Mouse (Mus musculus) C2C12 (cell line): ENCODE results near the gene Pde6h. TPM values are rescaled to one million over a fixed set of nuclear protein-coding genes. Genes with fewer than 3 reads are reported as not detected.

Experiments
- H3K27me3 ChIP-seq: one replicate; pipeline ENCODE4 v1.6.1; 2011; ENCODE audit not compliant: control insufficient read depth, insufficient read depth, insufficient read length
- H3K36me3 ChIP-seq: one replicate; pipeline ENCODE4 v1.6.1; 2011; ENCODE audit not compliant: control insufficient read depth, insufficient read depth
- H3K4me3 ChIP-seq: one replicate; pipeline ENCODE4 v1.5.1; 2011; ENCODE audit warnings: mild to moderate bottlenecking, control low read depth; ENCODE audit not compliant: poor library complexity, insufficient read depth, severe bottlenecking
- H3K79me2 ChIP-seq: one replicate; pipeline ENCODE4 v1.6.1; 2011; ENCODE audit not compliant: control insufficient read depth, insufficient read depth
- H3K79me3 ChIP-seq: one replicate; pipeline ENCODE4 v1.6.1; 2011; ENCODE audit warnings: low read depth, control low read depth
- H3ac ChIP-seq: one replicate; pipeline ENCODE3; 2011; ENCODE audit warnings: low read depth; ENCODE audit not compliant: control insufficient read depth, insufficient read length
- CEBPB ChIP-seq: IDR thresholded peaks from one replicate; pipeline ENCODE4 v1.6.1; 2011; ENCODE audit warnings: low read depth, mild to moderate bottlenecking, control low read depth, moderate library complexity
- CTCF ChIP-seq: IDR thresholded peaks from one replicate; pipeline ENCODE4 v1.5.1; 2011; ENCODE audit not compliant: control insufficient read depth, insufficient read depth, insufficient read length
- FOSL1 ChIP-seq: IDR thresholded peaks from one replicate; pipeline ENCODE4 v1.8.0; 2011; ENCODE audit warnings: mild to moderate bottlenecking, low read length; ENCODE audit not compliant: poor library complexity, insufficient read depth, severe bottlenecking
- MAX ChIP-seq: IDR thresholded peaks from one replicate; pipeline ENCODE4 v1.6.1; 2011; ENCODE audit warnings: mild to moderate bottlenecking, control low read depth
- MYOD1 ChIP-seq: IDR thresholded peaks from one replicate; pipeline ENCODE4 v1.6.1; 2011; ENCODE audit warnings: low read depth; ENCODE audit not compliant: control insufficient read depth, insufficient read length
- MYOG ChIP-seq: IDR thresholded peaks from one replicate; pipeline ENCODE4 v1.6.1; 2011; ENCODE audit not compliant: control insufficient read depth, insufficient read length; ENCODE audit errors: extremely low read depth
- USF1 ChIP-seq: IDR thresholded peaks from one replicate; pipeline ENCODE4 v1.6.1; 2011; ENCODE audit warnings: low read depth, mild to moderate bottlenecking, control low read depth, moderate library complexity
- polyA plus RNA-seq: library from polyadenylated mRNA; unstranded; fragments of >200 nt; fragmentation: generic; extraction: Trizol; gene quantifications from one replicate; pipeline ENCODE4 v1.2.1, GENCODE M21; 2012; ENCODE audit warnings: missing spikeins

The Pde6h gene
- polyA plus RNA-seq, 1 experiment, result 0.26 TPM

DNA sequence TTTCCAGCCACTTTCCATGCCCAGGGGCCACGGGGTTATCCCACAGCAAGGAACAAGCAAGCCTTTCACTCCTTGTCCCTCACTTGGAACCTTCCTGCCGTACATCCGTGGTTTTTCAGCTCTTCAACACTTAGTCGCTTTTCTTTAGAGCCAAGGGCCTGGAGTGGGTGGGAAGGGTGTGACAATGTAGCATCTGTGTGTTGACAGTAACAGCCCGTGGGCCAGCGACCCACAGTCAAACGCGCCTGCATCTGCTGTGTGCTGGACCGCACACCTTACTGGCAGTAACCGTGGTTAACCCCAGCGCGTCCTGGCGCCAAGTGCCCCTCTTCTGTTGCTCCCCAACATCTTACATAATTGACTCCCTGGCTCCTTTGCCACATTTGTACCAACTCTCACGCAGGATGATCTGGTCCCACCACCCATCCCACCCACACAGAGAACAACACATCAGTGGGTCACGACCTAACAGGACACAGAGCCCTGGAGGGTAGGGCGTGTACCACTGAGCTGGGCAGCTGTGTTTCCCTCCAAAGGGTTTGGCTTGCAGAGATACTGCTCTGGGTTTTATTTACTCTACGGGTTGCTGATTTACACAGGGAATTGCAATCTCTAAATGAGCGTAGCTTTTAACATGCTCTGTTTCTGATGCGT is 17.2 kb upstream of the Pde6h start:
- Histone ChIP-seq H3K79me3 (no peaks in the 10 kb centered on the region), H3K36me3 (no peaks in the 10 kb centered on the region), H3ac (no peak overlapping the region), H3K79me2 (no peaks in the 10 kb centered on the region), H3K27me3 (no peaks in the 10 kb centered on the region), H3K4me3 (no peak overlapping the region)
- TF ChIP-seq USF1, result no peak
- TF ChIP-seq MAX, result no peak
- TF ChIP-seq MYOD1, result no peak
- no peak for TF ChIP-seq CEBPB
- no peak for TF ChIP-seq MYOG
- no peak for TF ChIP-seq FOSL1
- TF ChIP-seq CTCF, result no peak

DNA sequence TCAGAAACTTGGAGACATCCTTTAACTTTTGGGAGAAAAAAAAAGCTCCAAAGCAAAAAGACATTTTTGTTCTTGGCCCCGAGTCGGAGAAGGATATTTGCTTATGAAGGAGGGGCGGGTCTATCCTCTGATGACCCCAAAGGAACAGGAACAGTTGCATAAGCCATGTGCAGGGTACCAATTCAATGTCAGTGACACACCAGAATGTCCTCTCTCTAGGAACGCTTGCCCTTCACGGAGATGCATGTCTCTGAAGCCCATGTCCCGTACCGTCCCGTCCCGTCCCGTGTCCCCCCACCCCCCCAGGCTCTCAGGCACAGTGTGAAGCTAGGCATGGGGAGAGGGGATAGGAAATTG is 16.7 kb upstream of the Pde6h start:
- Histone ChIP-seq H3K27me3 (no peaks in the 10 kb centered on the region), H3K4me3 (no peak overlapping the region), H3K79me3 (no peaks in the 10 kb centered on the region), H3K79me2 (no peaks in the 10 kb centered on the region), H3ac (no peak overlapping the region), H3K36me3 (no peaks in the 10 kb centered on the region)
- TF ChIP-seq USF1 (no peak), MYOD1 (no peak), CEBPB (no peak), MYOG (no peak), FOSL1 (no peak), CTCF (no peak), MAX (no peak)

DNA sequence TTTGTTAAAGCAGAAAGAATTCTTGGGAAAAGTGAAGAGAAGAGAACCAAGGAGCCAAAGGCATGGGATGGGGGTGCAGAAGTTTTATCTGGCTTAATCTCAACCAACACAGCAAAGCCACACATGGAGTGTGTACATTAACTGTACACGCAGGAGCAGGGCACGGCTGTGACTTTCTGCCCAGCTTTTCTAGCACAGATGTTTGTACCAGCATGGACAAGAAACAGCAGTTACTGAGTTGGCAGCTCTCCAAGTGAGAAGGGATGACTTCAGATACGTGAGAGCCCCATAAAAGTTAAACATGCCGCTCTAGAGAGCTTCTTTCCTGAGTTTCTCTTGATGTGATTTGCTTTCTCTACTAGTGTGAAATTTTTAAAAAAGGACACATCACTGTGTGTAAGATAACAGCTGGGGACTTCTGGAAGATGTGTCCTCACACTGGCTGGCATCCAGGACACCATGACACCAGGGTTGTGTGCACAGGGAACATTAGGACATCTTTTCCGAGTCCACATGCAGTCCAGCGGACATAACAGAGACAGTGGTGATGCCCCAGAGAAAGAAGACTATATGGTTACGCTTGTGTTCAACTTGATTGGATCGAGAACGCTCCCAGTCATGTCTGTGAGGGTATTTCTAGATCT is 13.3 kb upstream of the Pde6h start:
- H3K79me3 ChIP-seq, result no peaks in the 10 kb centered on the region
- H3ac ChIP-seq, result no peak overlapping the region
- no peaks in the 10 kb centered on the region for H3K79me2 ChIP-seq
- no peak for TF ChIP-seq FOSL1
- no peak for TF ChIP-seq MYOG
- TF ChIP-seq CTCF, result no peak
- TF ChIP-seq MAX, result no peak
- no peak for TF ChIP-seq MYOD1
- no peak for TF ChIP-seq USF1
- TF ChIP-seq CEBPB, result no peak
- no peak overlapping the region for H3K4me3 ChIP-seq
- no peaks in the 10 kb centered on the region for H3K27me3 ChIP-seq
- no peaks in the 10 kb centered on the region for H3K36me3 ChIP-seq

DNA sequence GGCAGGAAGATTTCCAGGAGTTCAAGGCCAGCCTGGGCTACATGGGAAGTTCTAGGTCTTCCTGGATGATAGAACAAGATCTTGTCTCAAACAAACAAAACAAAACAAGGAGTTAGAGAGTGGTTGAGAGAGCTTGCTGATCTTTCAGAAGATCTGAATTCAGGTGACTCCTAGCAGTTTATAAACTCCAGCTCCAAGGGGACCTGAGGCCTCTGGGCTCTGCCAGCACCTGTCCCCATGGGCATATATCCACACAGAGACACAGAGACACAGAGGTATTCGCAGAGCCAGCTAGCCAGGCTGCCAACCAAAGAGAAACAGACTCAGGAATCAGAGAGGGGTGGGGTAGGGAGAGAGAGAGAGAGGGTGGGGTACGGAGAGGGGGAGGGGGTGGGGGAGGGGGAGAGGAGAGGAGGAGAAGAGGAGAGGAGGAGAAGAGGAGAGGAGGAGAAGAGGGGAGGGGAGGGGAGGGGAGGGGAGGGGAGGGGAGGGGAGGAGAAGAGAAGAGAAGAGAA is 10.8 kb upstream of the Pde6h start:
- no peak overlapping the region for H3ac ChIP-seq
- H3K79me2 ChIP-seq, result no peaks in the 10 kb centered on the region
- no peaks in the 10 kb centered on the region for H3K36me3 ChIP-seq
- H3K4me3 ChIP-seq, result no peak overlapping the region
- TF ChIP-seq CTCF (no peak), FOSL1 (no peak), USF1 (no peak), CEBPB (no peak), MAX (no peak), MYOD1 (no peak), MYOG (no peak)
- no peaks in the 10 kb centered on the region for H3K27me3 ChIP-seq
- H3K79me3 ChIP-seq, result no peaks in the 10 kb centered on the region

DNA sequence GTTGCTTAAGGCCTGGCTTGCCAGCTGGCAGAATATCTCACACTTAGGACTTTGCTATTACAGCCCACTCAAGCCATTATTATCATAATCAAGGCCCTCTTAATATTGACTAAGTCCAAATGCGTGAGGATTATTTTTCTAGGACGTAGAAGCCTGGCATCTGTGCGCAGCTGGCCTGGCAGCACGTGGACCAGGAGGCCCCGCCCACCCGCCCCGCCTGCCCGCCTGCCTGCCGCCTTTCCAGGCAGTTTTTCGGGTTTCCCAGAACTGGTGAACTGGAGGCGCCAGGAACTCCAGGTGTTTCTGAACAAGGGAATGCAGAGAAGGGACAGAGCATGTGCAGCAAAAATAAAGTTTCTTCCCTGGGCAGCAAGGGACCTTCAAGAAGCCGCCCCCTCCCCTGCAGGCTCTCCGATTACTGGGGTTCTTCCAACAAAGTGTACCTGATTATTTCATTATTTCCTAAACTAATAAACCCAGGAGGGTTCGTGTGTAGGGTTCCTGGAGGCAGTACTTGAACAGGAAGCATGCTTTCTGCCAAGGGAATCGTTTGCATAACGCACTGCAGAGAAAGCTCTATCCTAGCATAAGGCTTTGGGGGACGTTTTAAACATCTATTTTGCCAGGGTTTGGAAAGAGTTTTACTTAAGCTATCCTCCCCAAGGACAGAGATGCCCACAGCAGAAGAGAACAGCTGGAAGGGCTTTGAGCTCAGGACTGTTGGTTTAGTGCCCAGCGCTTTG is 10.1 kb upstream of the Pde6h start:
- TF ChIP-seq MYOG (no peak), CEBPB (no peak), MYOD1 (no peak), CTCF (no peak), USF1 (no peak), FOSL1 (no peak)
- no peak overlapping the region for H3K4me3 ChIP-seq
- H3ac ChIP-seq, result no peak overlapping the region
- no peaks in the 10 kb centered on the region for H3K79me2 ChIP-seq
- no peaks in the 10 kb centered on the region for H3K27me3 ChIP-seq
- no peaks in the 10 kb centered on the region for H3K36me3 ChIP-seq
- H3K79me3 ChIP-seq, result no peaks in the 10 kb centered on the region
